Mouse (Mus musculus): Measurements from ENCODE around the gene Tars.

GRCm38 (mm10) chr15:11411846-11412245 lies 12.4 kb upstream of the Tars start:
- TF ChIP-seq CTCF (IDR thresholded peaks at IDR 0.05; ENCODE audit: control insufficient read depth, insufficient read depth, low read length), result no peak
- TF ChIP-seq POLR2A (IDR thresholded peaks at IDR 0.05; ENCODE audit: borderline replicate concordance, control insufficient read depth, low read depth, low read length), result no peak
